Mouse (Mus musculus): Measurements from ENCODE around the gene Nsd2.

DNA sequence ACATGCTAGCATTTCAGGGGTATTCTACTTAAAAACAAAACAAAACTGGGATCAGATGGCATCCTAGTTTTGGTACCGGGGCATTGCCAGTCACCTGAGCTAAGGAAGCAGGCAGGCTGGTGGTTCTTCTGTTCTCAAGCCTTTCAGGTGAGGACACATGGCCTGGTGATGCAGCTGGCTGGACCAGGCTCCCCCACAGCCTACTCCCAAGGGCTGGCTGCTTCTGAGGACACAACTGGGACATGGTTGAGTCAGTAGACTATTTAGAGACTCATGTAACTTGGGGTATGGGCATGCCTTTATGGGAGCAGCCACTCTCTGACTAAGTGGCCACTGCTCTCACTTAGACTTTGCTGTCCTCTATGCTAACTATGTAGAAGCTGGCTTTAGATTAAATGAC, 54.9 kb downstream of the Nsd2 start:
- no peak for TF ChIP-seq CTCF (IDR thresholded peaks at IDR 0.05; ENCODE audit: control insufficient read depth, insufficient read depth, low read length)
- TF ChIP-seq POLR2A (IDR thresholded peaks at IDR 0.05; ENCODE audit: borderline replicate concordance, control insufficient read depth, low read depth, low read length): no peak

Data from bone marrow, adult 2 months (tissue).